Mouse (Mus musculus) lung, adult 18-20 months (tissue): ENCODE data around the gene Gm20547.
"Not testable (repeated sequence)": the region's sequence is repeated elsewhere in the genome, so short reads cannot be mapped to it uniquely, and the experiment has no call there.

Source experiments
- DNase-seq, 2 experiments: peaks; one replicate each; pipeline ENCODE4 v3.0.0; 2022; ENCODE audit warnings: mixed read lengths in 2 of 2

The Gm20547 gene

DNA sequence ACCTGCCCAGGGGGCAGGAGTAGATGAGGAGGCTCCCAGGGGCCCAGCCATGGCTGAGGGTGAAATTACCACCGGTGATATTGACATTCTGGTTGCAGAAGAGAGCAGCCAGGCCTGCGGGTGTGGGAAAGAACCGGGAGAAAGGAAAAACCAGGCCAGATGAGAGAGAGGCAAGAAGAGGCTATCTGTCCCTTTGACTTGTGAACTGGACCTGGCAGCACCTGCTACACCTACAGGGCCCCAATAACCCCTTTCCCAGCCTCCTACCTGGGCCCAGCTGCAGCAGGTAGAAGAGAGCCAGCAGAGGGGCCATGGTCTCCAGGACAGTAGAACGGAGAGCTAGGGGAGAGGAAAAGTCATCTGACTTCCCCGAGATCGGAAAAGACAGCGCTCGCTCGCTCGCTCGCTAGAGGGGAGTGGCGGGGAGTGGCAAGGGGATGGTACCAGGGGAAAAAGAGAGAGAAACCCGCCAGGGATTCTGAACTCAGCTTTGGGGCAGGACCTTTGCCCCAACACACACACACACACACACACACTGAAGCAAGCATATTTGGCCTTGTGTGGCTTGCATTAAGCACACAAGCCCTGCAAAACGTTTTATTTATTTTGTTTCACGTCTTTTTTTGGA, at the start of gene Gm20547:
Gm20547 (minus strand) TSS at position 360 of the 628 bp plus-strand sequence.
- DNase-seq = no peak

DNA sequence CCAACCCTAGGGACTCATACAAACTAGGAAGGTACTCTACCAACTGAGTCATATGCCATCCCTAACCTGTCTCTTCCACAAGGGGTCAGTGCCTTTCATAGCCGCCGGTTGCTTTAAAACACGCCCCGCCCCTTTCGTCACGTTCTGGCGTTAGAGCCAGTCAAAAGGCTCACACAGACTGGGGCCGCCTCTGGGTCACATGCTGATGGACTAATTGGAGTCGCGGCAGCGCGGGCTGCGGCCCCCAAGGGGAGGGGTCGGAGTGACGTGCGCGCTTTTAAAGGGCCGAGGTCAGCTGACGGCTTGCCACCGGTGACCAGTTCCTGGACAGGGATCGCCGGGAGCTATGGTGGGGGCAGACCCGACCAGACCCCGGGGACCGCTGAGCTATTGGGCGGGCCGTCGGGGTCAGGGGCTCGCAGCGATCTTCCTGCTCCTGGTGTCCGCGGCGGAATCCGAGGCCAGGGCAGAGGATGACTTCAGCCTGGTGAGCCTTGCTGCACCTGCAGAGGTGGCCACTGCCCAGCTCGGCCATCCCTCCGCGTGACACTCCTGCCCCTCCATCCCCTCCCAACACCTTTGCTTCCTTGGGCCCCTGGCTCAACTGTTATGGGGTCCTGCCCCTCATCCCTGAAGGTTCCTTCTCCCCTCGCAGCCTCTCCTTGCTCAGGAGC, 49.4 kb upstream of the Gm20547 start, which contains the start of gene Neu1:
Neu1 (plus strand) TSS at position 193 of the 674 bp plus-strand sequence.
- peak; percentile 99 for DNase-seq

DNA sequence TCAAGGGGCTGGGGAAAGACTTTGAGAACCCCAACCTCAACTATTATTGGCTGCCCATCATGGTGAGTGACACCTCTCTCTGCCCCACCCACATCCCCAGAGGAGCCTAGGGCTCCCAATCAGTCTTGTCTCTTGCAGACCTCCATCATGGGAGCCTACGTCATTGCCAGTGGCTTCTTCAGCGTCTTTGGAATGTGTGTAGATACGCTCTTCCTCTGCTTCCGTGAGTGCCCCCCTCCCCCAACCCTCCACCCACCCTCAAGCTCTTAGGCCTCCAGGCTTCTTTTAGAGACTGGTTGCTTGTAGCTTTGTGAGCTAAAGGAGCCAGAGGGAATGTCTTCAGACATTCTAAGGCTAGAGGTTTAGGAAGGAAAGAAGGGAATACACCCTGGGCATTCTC, 47.0 kb upstream of the Gm20547 start:
- no peak for DNase-seq

DNA sequence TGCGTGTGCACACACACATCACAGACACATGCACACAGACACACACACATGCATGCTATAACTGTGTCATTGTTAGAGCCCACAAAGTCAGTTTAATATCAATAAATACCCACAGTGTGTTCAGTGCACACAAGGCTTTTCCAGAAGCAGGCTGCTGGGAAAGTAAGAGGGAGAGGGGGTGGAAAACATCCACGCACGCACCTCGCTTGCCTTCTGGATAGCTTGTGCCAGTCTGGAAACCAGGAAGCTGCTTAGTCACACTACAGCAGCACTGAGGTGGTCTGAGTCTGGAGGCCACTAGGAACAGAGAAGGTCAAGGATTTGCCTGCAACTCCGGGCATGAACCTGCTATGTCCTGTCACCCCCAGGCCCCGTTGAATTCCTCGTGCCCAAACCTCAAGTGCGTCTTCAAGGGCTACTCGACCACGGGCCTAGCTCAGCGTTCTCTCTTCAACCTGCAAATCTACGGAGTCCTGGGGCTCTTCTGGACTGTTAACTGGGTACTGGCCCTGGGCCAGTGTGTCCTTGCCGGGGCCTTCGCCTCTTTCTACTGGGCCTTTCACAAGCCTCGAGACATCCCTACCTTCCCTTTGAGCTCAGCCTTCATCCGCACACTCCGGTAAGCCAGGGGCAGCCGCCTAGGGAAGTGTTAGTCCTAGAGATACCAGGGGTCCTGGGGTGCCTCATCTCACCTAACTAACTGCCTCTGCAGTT, 45.6 kb upstream of the Gm20547 start:
- DNase-seq = peak in 1 of 2 experiments; percentile 37

DNA sequence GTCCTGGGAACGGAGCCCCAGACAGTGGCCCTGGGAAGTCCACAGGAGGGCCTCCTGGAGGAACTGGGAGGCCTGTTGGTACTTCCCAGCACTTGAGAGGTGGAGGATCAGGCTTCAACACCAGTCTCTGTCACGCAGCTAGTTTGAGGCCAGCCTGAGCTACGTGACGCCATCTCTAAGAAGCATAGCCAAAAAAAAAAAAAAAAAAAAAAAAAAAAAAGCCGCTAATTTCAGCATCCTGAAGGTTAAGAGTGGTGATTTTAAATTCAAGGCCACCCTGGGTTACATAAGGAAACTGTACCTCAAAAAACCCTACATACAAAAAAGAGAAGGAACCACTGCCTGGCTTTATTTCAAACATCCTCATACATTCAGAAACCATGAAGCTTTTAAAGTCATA, 42.4 kb upstream of the Gm20547 start:
- no peak for DNase-seq

DNA sequence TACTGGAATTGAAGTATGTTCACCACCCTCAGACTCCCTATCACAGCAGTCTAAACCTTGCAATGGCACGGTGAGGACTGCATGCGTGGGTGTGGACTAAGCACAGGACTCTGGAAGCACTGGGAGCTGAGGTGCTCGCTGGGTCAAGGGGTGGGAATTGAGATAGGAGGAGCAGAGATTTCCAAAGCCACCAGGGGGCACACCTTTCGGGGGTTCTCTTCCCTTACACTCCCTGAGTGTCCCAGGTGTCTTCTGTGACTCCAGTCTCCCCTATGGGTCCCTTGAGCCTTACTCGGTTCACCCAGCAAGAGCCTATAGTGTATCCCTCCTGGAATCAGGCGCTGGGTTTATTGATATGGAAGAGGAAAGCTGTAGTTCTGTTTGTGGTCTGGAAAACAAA, 41.1 kb upstream of the Gm20547 start:
- no peak for DNase-seq

DNA sequence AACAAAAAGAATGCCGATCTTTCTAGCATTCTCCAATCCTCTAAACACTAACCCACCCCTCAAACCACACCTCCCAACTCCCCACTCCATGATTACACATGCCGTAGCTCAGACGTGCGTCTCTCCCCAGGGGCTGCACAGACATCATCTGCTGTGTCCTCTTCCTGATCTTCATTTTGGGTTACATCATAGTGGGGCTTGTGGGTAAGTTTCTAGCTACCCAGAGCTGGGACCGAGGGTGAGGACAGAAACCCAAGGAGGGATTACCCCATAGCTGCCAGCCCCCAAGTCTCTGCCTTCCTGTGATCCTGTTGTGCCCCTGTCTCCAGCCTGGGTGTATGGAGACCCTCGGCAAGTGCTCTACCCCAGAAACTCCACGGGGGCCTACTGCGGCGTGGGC, 35.3 kb upstream of the Gm20547 start:
- no peak for DNase-seq

DNA sequence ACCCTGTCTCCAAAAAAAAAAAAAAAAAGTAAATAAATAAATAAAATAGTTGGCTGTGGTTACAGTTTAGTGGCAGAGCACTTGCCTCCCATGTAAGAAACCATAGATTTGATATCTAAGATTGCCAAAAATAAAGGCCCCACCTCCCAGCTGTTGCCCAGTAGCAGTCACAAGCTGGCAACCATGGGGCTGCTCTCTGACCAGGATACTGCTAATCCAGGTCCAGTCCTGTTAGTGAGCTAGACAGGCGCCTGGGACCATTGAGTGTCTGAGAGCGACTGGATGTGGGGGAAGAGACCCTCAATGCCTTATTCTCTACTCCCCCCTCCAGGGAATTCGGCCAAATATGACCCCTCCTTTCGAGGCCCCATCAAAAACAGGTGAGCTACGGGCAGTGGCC, 34.5 kb upstream of the Gm20547 start:
- DNase-seq = no peak

DNA sequence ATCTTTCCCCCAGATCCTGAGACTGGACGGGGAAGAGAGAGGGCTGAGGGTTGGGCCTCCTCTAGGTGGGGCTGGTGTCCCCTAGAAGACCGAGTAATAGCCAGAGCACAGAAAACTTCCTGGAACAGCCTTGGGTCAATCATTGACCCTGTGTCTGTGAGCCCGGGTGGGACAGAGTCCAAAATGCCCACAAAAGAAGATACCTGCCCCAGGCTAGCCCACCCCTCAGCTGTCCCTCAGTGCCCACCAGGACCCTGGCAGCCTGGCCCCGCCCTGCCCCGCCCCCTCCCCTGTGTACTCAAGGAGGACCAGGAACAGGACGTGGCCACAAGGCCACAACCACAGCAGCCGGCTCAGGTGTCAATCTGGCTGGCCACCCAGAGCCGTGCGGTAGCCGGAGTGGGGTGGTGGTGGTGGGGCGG, 33.6 kb upstream of the Gm20547 start:
- peak in 1 of 2 experiments; percentile 64 for DNase-seq

DNA sequence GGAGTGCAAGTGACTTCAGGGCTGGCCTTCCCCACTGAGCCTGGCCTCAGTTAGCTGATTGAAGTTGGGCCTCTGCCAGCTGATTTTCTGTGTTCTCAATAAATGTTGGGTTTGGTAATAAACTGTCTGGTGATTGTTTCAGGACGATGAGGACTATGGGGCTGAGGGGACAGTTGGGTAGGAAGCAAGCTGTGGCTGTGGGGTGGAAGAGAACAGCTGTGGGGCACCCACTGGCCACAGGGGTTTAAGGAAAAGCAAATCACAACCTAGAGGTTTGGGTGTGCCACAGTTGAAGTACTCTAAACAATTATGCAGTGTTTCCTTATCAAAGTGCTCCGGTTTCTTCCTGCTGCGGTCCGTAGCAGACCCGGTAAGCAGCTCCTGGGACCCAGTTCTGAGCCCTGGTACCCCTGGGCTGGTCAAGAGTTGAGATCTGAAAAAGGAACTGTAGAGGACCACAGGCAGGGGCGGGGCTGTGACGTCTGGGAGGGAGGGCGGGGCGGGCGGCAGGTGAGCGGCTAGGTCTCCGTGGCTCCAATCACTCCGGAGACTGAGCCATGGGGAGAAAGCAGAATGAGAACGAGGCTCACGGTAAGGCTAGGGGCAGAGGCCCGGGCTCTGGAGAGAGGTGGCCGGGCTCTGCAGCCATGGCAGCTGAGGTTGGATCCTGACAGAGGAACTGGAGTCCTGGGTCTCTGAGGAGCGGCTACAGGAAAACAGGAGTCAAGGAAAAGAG, 32.3 kb upstream of the Gm20547 start, which contains the start of gene Slc44a4:
Slc44a4 (plus strand) TSS at position 537 of the 736 bp plus-strand sequence.
- no peak for DNase-seq

DNA sequence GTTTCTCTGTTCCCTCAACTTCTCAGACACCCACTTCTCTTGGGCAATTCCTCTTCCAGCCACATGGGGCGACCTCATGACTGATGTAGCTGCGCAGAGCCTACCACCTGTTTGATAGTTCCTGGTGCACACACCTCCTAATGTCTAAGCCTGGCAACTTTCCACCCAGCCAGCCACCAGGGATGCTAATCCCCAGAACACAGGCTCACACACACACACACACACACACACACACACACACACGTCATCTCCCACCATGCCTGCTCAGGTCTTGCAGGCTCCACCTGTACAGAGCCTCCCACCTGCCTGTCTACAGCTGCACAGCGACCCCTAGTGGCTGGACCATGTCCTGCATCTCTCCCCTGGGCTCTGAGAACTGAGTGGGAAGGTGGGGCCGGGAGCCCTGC, 30.1 kb upstream of the Gm20547 start:
- DNase-seq = peak; percentile 80 to 85

DNA sequence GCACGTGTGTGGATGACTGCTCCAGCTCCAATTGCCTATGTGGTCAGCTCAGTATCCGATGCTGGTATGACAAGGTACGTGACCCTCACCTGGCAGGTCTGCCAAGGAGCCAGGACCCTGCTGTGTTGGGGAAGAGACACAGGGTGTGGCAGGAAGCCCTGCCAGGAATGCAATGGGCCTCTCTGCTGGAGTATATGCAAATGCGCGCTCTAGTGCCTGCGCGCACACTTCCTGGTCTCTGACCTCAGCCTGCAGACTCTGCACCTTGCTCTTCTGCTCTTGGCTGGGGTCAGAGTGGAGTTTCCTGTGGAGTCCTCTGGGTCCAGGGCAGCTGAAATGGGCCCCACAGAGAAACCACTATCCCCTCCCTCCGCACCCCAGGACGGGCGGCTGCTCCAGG, 29.1 kb upstream of the Gm20547 start:
- no peak for DNase-seq

DNA sequence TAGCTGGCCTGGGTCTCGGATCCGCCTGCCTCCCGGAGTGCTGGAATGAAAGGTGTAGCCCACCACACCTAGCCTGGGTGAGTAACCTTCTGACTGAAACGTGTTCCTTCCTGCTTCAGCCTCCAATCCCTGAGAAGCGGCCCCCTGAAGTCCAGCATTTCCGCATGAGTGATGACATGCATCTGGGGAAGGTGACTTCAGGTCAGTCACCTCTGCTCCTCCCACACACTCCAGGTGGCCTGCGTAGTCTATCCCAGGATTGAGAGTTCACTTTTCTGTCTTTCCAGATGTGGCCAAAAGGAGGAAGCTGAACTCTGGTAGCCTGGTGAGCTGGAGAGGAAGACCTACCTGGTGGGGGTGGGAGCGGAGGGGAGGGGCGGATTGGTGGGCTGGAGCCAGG, 21.1 kb upstream of the Gm20547 start:
- no peak for DNase-seq

DNA sequence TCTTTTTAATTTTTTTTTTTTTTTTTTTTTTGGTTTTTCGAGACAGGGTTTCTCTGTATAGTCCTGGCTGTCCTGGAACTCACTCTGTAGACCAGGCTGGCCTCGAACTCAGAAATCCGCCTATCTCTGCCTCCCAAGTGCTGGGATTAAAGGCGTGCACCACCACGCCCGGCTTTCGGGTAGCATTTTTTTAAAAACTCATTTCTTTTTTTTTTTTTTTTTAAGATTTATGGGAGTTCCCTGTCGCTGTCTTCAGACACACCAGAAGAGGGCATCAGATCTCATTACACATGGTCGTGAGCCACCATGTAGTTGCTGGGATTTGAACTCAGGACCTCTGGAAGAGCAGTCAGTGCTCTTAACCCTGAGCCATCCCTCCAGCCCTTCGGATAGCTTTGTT, 20.1 kb upstream of the Gm20547 start:
- DNase-seq = not testable (repeated sequence)

DNA sequence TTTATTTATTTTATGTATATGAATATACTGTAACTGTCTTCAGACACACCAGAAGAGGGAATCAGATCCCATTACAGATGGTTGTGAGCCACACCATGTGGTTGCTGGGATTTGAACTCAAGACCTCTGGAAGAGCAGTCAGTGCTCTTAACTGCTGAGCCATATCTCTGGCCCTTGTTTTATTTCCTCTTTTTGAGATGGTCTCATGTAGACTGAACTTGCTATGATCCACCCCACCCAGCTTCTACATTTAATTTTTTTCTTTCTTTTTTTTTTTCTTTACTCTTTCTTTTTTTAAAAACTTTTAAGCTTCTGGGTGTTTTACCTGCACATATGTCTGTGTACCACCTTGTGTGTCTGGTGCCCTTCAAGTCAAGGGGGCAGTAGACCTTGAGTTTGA, 19.0 kb upstream of the Gm20547 start:
- not testable (repeated sequence) for DNase-seq

DNA sequence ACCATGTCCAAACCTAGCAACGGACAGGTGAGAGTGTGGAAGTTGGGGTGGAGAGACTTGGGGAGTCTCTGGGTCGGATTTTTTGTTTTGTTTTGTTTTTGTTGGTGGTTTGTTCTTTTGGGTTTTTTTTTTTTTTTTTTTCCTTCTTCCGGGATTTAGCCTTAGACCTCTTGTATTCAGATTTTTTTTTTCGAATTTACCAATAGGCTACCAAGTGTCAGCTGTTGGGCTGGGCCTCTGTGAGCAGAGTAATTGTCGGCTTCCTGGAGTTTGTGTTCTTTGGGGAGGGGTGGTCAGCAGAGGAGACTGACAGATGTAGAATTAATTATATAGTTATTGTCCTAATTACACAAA, 18.0 kb upstream of the Gm20547 start:
- DNase-seq = peak in 1 of 2 experiments; percentile 42

DNA sequence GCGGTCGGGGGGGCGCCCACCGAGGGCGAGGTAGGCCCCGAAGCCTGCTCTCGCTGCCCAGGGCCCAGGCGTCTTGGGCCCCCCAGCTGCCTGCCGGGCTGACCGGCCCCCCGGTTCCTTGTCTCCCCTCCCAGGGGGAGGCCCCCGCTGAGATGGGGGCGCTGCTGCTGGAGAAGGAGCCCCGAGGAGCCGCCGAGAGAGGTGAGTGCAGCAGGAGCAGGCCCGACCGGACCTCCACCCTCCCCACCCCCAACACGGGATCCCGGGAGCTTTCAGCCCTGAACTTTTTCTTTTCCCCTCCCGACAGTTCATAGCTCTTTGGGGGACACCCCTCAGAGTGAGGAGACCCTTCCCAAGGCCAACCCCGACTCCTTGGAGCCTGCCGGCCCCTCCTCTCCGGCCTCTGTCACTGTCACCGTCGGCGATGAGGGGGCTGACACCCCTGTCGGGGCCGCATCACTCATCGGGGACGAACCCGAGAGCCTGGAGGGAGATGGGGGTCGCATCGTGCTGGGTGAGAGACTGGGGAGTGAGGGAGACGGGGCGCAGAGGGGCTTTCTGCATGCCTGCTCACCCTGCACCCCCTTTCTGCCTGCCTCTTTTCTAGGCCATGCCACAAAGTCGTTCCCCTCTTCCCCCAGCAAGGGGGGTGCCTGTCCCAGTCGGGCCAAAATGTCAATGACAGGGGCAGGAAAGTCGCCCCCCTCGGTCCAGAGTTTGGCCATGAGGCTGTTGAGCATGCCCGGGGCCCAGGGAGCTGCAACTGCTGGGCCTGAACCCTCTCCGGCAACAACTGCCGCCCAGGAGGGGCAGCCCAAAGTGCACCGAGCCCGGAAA, 17.4 kb upstream of the Gm20547 start:
- DNase-seq = peak; percentile 31 to 46

DNA sequence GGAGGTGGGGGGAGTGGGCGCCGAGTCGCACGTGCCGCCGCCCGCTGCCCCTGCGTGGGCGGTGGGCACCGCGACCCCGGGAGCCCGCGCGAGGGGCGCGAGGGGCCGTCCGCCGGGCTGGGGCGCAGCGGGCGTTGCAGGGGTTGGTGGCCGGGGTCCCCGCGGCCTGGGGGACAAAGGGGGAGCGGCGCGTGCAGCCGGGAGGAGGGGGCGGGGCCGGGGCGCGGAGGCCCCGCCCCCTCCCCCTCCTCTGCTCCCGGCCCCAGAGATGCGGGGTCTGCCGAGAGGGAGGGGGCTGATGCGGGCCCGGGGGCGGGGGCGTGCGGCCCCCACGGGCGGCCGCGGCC, 16.8 kb upstream of the Gm20547 start:
- DNase-seq = no peak

DNA sequence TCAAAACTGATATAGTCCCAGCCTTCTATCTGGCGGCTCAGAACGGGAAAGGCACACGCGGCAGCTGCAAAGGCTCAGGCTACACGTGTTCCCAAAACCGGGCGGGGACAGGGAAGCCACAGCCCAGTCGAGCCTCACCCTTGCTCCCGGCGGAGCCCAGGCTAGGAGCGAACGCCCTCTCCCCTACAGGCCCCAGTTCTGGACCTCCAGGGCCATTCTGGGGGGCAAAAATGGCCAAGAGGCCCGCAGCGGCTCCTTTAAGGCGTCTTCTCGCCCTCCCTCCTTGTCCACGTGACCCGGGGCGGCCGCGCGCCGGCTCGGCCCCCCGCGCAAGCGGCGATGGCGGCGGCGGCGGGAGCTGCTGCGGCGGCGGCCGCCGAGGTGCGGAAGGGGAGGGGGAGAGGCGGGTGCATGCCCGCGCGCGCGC, 16.3 kb upstream of the Gm20547 start, which contains the start of the genes C2 and Ehmt2:
C2 (minus strand) TSS at position 106 of the 427 bp plus-strand sequence.
Ehmt2 (plus strand) TSS at position 310 of the 427 bp plus-strand sequence.
- DNase-seq = peak; percentile 74 to 80

DNA sequence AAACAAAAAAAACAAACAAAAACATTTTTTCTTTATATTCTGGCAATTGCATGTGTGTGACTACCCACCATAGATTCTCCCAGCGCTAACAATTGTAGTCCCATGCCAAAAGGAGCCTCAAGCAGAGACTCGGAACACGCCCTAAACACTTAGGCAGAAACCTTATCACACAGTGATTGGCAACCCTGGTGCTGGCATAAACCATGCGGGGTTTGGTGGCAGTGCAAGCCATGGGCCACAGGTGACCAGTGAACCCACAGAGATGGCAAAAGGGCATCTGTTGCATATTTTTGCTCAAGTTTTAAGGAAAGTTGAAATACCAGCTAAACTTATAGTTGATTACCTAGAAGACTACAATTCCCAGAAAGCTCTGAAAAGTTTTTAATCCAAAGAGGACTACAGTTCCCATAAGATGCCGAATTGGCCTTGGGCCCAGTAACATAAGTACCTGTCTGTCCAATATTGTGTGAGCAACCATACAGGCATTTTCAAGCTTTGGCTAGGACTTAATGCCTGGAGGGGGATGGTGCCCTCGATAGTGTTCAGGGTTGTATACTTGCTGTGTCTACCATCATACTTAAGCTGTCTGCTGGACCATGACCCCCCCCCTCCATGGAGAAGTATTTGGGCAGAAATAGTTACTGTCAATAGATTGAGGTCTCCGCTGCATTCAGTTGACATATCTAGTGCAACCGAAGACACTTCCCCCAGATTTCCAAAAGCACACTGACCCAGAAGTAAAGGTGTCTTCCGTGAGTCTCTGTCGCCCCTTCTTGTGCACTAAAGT, 15.7 kb upstream of the Gm20547 start:
- peak in 1 of 2 experiments; percentile 68 for DNase-seq

DNA sequence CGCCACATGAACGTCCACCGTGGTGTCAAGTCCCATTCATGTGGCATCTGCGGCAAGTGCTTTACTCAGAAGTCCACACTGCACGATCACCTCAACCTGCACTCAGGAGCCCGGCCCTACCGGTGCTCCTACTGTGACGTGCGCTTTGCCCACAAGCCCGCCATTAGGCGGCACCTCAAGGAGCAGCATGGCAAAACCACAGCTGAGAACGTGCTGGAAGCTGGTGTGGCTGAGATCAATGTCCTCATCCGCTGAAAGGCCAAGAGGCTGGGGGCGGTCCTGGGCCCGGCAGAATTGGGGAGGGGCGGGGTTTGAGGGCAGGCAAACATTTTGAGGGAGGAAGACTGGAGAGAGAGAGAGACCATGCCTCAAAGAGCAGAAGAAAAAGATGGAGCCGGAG, 14.5 kb upstream of the Gm20547 start:
- DNase-seq = no peak
